Mouse (Mus musculus) cerebellum, postnatal 10 days (tissue): ENCODE results near the gene Paqr4.

Experiments
- DNase-seq, 2 experiments: peaks; one replicate each; pipeline ENCODE4 v3.0.0; 2021; ENCODE audit warnings: mixed read lengths in 2 of 2

The Paqr4 gene

GRCm38 (mm10) chr17:23740598-23741021 is at the start of gene Paqr4:
TSS of gene Paqr4 (minus strand) at chr17:23740867.
- DNase-seq: peak; percentile 48 to 58

GRCm38 (mm10) chr17:23789749-23790268 is 49.1 kb upstream of the Paqr4 start:
- DNase-seq: no peak

GRCm38 (mm10) chr17:23788973-23789372 is 48.3 kb upstream of the Paqr4 start:
- DNase-seq: no peak

GRCm38 (mm10) chr17:23786510-23786931 is 45.9 kb upstream of the Paqr4 start:
- peak; percentile 59 to 71 for DNase-seq

GRCm38 (mm10) chr17:23785561-23786471 is 45.1 kb upstream of the Paqr4 start, which contains the start of gene Flywch2:
TSS of gene Flywch2 (minus strand) at chr17:23786081.
- DNase-seq: peak; percentile 96 to 97

- DNase-seq: no peak
Measured at GRCm38 (mm10) chr17:23783352-23783751, 42.7 kb upstream of the Paqr4 start.

GRCm38 (mm10) chr17:23778447-23778846 is 37.8 kb upstream of the Paqr4 start:
- DNase-seq: no peak

GRCm38 (mm10) chr17:23777141-23777540 is 36.5 kb upstream of the Paqr4 start:
- no peak for DNase-seq

GRCm38 (mm10) chr17:23776216-23776615 is 35.5 kb upstream of the Paqr4 start:
- DNase-seq: no peak

- peak; percentile 87 to 88 for DNase-seq
Measured at GRCm38 (mm10) chr17:23774090-23774489, 33.4 kb upstream of the Paqr4 start.

GRCm38 (mm10) chr17:23773676-23774075 is 33.0 kb upstream of the Paqr4 start:
- no peak for DNase-seq

- DNase-seq: peak in 1 of 2 experiments; percentile 35
Measured at GRCm38 (mm10) chr17:23772219-23772556, 31.5 kb upstream of the Paqr4 start.

- DNase-seq: peak; percentile 100
Measured at GRCm38 (mm10) chr17:23771284-23772218, 30.9 kb upstream of the Paqr4 start, which contains the start of gene Flywch1. TSS of gene Flywch1 (minus strand) at chr17:23771602.

GRCm38 (mm10) chr17:23770896-23771283 is 30.2 kb upstream of the Paqr4 start:
- no peak for DNase-seq

- DNase-seq: no peak
Measured at GRCm38 (mm10) chr17:23770493-23770892, 29.8 kb upstream of the Paqr4 start.

- DNase-seq: peak; percentile 75 to 80
Measured at GRCm38 (mm10) chr17:23762976-23763375, 22.3 kb upstream of the Paqr4 start.

- DNase-seq: no peak
Measured at GRCm38 (mm10) chr17:23761155-23761554, 20.5 kb upstream of the Paqr4 start.

GRCm38 (mm10) chr17:23760231-23760630 is 19.6 kb upstream of the Paqr4 start:
- no peak for DNase-seq

GRCm38 (mm10) chr17:23758801-23759200 is 18.1 kb upstream of the Paqr4 start:
- no peak for DNase-seq

- no peak for DNase-seq
Measured at GRCm38 (mm10) chr17:23757581-23757980, 16.9 kb upstream of the Paqr4 start.

- DNase-seq: no peak
Measured at GRCm38 (mm10) chr17:23755689-23756088, 15.0 kb upstream of the Paqr4 start.

- no peak for DNase-seq
Measured at GRCm38 (mm10) chr17:23749400-23750191, 8.9 kb upstream of the Paqr4 start.
